Mouse (Mus musculus) liver, embryonic 14.5 days (tissue): ENCODE data around the gene Iqcj. TPM values are rescaled to one million over a fixed set of nuclear protein-coding genes. Genes with fewer than 3 reads are reported as not detected.

ENCODE experiments used
- ATAC-seq: fragments of 200-750 bp; cut with Nextera tagmentation; 2 replicates; pipeline ENCODE4 v1.8.0; 2017; ENCODE audit warnings: moderate number of reproducible peaks, mild to moderate bottlenecking, moderate library complexity; ENCODE audit not compliant: insufficient read depth
- DNase-seq, 3 experiments: peaks; one replicate each; pipeline ENCODE4 v3.0.0-alpha.2; 2012 to 2013; ENCODE audit warnings: low read depth in 3 of 3, low spot score in 3 of 3
- H3K27ac ChIP-seq: fragments of 300-500 bp; sonication (generic); 2 replicates; pipeline ENCODE4 v1.5.1; 2014; ENCODE audit warnings: moderate library complexity, mild to moderate bottlenecking, control low read depth, inconsistent platforms
- H3K27me3 ChIP-seq: fragments of 300-500 bp; sonication (generic); 2 replicates; pipeline ENCODE4 v1.6.1; 2014; ENCODE audit warnings: mild to moderate bottlenecking, low read length, moderate library complexity; ENCODE audit not compliant: control insufficient read depth, insufficient read depth
- H3K36me3 ChIP-seq: fragments of 300-500 bp; sonication (generic); replicated peaks from 2 replicates; pipeline ENCODE4 v1.6.1; 2014; ENCODE audit warnings: low read depth; ENCODE audit not compliant: control insufficient read depth, insufficient read depth
- H3K4me1 ChIP-seq, 2 experiments: fragments of 200-500 bp in 1 of 2; fragments of 300-500 bp in 1 of 2; sonication (generic) in 1 of 2; replicated peaks; 2 replicates each; pipeline ENCODE4 v1.6.1; 2012 to 2014; ENCODE audit warnings: antibody characterized with exemption in 1 of 2, inconsistent platforms in 1 of 2, low read length in 1 of 2; ENCODE audit not compliant: control insufficient read depth in 2 of 2, insufficient read depth in 2 of 2
- H3K4me2 ChIP-seq: fragments of 300-500 bp; sonication (generic); 2 replicates; pipeline ENCODE4 v1.6.1; 2014; ENCODE audit warnings: low read depth, mild to moderate bottlenecking, control low read depth, moderate library complexity
- H3K4me3 ChIP-seq, 2 experiments: fragments of 200-500 bp in 1 of 2; fragments of 300-500 bp in 1 of 2; sonication (generic) in 1 of 2; 2 replicates each; pipeline ENCODE4 v1.5.1; 2012 to 2014; ENCODE audit warnings: low read depth in 2 of 2, low read length in 2 of 2, mild to moderate bottlenecking in 2 of 2, control low read depth in 1 of 2, inconsistent platforms in 1 of 2, moderate library complexity in 1 of 2; ENCODE audit not compliant: insufficient read depth in 1 of 2
- H3K9ac ChIP-seq: fragments of 300-500 bp; sonication (generic); replicated peaks from 2 replicates; pipeline ENCODE4 v1.6.1; 2014; ENCODE audit warnings: mild to moderate bottlenecking, control low read depth, moderate library complexity
- H3K9me3 ChIP-seq: fragments of 300-500 bp; sonication (generic); 2 replicates; pipeline ENCODE4 v1.6.1; 2016; ENCODE audit warnings: low read length, mixed read lengths; ENCODE audit not compliant: control insufficient read depth
- CTCF ChIP-seq: IDR thresholded peaks from 2 replicates; pipeline ENCODE4 v1.5.1; 2016; ENCODE audit warnings: antibody characterized with exemption, low read depth, control low read depth
- EP300 ChIP-seq: IDR thresholded peaks from 2 replicates; pipeline ENCODE4 v1.6.1; 2016; ENCODE audit warnings: antibody characterized with exemption, low read depth
- WGBS: fragments of 180-500 bp; shearing (Covaris S2); extraction: QIAGEN DNeasy Blood & Tissue Kit; methylation state at CpG from one replicate; pipeline ENCODE4 v1.1.7; 2014; ENCODE audit not compliant: insufficient replicate concordance; 5-methylcytosine and 5-hydroxymethylcytosine counted together
- polyA plus RNA-seq, 2 experiments: library from polyadenylated mRNA; depleted of rRNA in 1 of 2; stranded (reverse) in 1 of 2; unstranded in 1 of 2; fragments of >200 nt; fragmentation: Nextera tagmentation in 1 of 2; extraction: Ambion mirVana in 1 of 2; gene quantifications; 2 replicates each; pipeline versions ENCODE4 v1.2.1 to v1.2.3; 2012 to 2014

Iqcj gene
- polyA plus RNA-seq (2012; rRNA removed) (not detected in 2 replicates), polyA plus RNA-seq (2014; fragmentation: Nextera tagmentation; extraction: Ambion mirVana) (not detected in 2 replicates)

- Histone ChIP-seq H3K27ac (no peak within 1 kb of the TSS), H3K36me3 (no peaks in the 10 kb centered on the region), H3K4me2 (no peak within 1 kb of the TSS), H3K27me3 (no peaks in the 10 kb centered on the region), H3K9ac (no peak within 1 kb of the TSS), H3K9me3 (no peaks in the 10 kb centered on the region), H3K4me1 (no peaks in the 10 kb centered on the region), H3K4me3 (no peak within 1 kb of the TSS)
- TF ChIP-seq EP300 (no peak), CTCF (no peak)
- WGBS: 57% methylated on average over 15 of the region's 15 CpGs
- DNase-seq: no peak
- no peak for ATAC-seq
Measured at GRCm38 (mm10) chr3:67892026-67892705, at the start of gene Iqcj, which contains the start of gene Iqschfp. Gene Iqcj (plus strand): TSS chr3:67892220. Gene Iqschfp (plus strand): TSS chr3:67892232.

GRCm38 (mm10) chr3:67852397-67852796 is 39.6 kb upstream of the Iqcj start:
- DNase-seq (no peak), ATAC-seq (no peak)
- 64% methylated on average over 5 of the region's 5 CpGs for WGBS
- Histone ChIP-seq H3K27me3 (no peaks in the 10 kb centered on the region), H3K4me2 (no peak overlapping the region), H3K4me1 (no peaks in the 10 kb centered on the region), H3K27ac (no peak overlapping the region), H3K4me3 (no peak overlapping the region), H3K9me3 (no peaks in the 10 kb centered on the region), H3K9ac (no peak overlapping the region), H3K36me3 (no peaks in the 10 kb centered on the region)
- TF ChIP-seq EP300 (no peak), CTCF (no peak)

DNA sequence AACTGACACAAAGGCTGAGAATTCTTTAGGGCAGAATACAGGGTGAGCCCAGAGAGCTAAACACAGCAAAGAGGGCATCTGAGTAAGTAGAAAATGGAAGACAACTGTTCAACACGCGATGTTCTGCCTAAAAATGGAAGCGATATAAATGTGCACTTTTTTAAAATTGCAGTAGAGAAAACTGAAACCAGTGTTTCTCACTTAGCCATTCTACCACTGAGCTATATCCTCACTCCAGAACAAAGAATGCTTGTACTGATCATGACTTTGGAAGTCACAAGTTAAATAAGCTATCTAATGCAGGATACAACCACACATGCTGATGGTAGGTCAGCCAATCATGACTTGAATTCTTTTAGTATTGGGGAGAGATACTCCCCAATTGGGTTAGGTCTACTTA is 30.5 kb upstream of the Iqcj start:
- H3K9ac ChIP-seq: no peak overlapping the region
- no peaks in the 10 kb centered on the region for H3K36me3 ChIP-seq
- 60% methylated on average over 3 of the region's 3 CpGs for WGBS
- no peaks in the 10 kb centered on the region for H3K4me1 ChIP-seq
- no peak for TF ChIP-seq EP300
- no peak for TF ChIP-seq CTCF
- no peak overlapping the region for H3K27ac ChIP-seq
- H3K4me3 ChIP-seq: no peak overlapping the region
- H3K27me3 ChIP-seq: no peaks in the 10 kb centered on the region
- ATAC-seq (no peak), DNase-seq (no peak)
- no peaks in the 10 kb centered on the region for H3K9me3 ChIP-seq
- H3K4me2 ChIP-seq: no peak overlapping the region

DNA sequence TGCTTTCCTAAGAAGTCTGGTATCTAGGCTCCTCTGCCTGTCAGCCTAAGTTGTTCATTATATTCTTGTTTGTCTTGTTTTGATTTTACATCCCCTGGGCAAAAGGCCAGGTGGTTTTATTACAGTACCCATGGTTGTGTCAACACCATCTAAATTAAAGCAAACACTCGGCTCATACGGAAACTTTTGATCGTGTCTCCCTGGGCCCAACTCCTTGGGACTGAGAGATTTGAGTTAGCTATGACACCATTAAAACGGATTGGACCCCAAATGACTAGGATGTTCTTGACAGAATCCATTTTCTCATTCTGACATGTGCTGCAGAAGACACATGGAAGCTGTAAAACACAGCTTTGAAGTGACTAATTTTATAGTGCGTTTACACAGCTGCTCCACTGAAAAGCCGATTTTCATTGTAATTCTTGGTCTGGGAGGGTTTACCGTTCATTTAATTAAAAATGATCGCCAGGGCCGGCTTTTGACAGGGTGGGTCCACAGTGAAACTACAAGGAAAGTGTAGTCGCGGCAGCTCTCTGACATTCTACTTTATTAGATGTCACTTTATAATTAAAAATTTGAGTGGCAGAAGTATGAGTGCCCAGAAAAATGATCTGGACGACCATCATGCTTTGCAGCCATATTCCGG is 24.5 kb upstream of the Iqcj start:
- Histone ChIP-seq H3K27me3 (no peaks in the 10 kb centered on the region), H3K4me1 (no peaks in the 10 kb centered on the region), H3K9me3 (no peaks in the 10 kb centered on the region), H3K9ac (no peak overlapping the region), H3K36me3 (no peaks in the 10 kb centered on the region), H3K27ac (no peak overlapping the region), H3K4me2 (no peak overlapping the region), H3K4me3 (no peak overlapping the region)
- no peak for ATAC-seq
- no peak for DNase-seq
- TF ChIP-seq EP300 (no peak), CTCF (no peak)
- 66% methylated on average over 13 of the region's 13 CpGs for WGBS

GRCm38 (mm10) chr3:67869424-67869823 is 22.6 kb upstream of the Iqcj start:
- H3K4me1 ChIP-seq: no peaks in the 10 kb centered on the region
- WGBS: 57% methylated on average over 1 of the region's 1 CpGs
- no peaks in the 10 kb centered on the region for H3K27me3 ChIP-seq
- TF ChIP-seq CTCF (no peak), EP300 (no peak)
- ATAC-seq (no peak), DNase-seq (no peak)
- no peak overlapping the region for H3K4me3 ChIP-seq
- no peaks in the 10 kb centered on the region for H3K36me3 ChIP-seq
- no peak overlapping the region for H3K27ac ChIP-seq
- H3K9me3 ChIP-seq: no peaks in the 10 kb centered on the region
- H3K9ac ChIP-seq: no peak overlapping the region
- no peak overlapping the region for H3K4me2 ChIP-seq
